Mouse (Mus musculus) midbrain, embryonic 13.5 days (tissue): ENCODE measurements at regions not wholly inside any gene's neighbourhood (a gene's known extent, or its start where the extent isn't known, plus 50 kb on each side); places are given as distances from the start of the nearest gene placed in this dataset.

ENCODE experiments used
- ATAC-seq: fragments of 200-750 bp; cut with Nextera tagmentation; 2 replicates; pipeline ENCODE4 v1.8.0; 2017; ENCODE audit warnings: mild to moderate bottlenecking, moderate TSS enrichment, moderate library complexity
- H3K27ac ChIP-seq: fragments of 300-500 bp; sonication (generic); 2 replicates; pipeline ENCODE4 v1.5.1; 2015; ENCODE audit warnings: inconsistent platforms, mild to moderate bottlenecking, moderate library complexity
- H3K27me3 ChIP-seq: fragments of 300-500 bp; sonication (generic); 2 replicates; pipeline ENCODE4 v1.6.1; 2015; ENCODE audit warnings: mild to moderate bottlenecking, inconsistent platforms
- H3K36me3 ChIP-seq: fragments of 300-500 bp; sonication (generic); 2 replicates; pipeline ENCODE4 v1.6.1; 2015; ENCODE audit warnings: mild to moderate bottlenecking, inconsistent platforms
- H3K4me1 ChIP-seq: fragments of 300-500 bp; sonication (generic); replicated peaks from 2 replicates; pipeline ENCODE4 v1.6.1; 2015; ENCODE audit warnings: inconsistent platforms
- H3K4me2 ChIP-seq: fragments of 300-500 bp; sonication (generic); replicated peaks from 2 replicates; pipeline ENCODE4 v1.6.1; 2015; ENCODE audit warnings: moderate library complexity, mild to moderate bottlenecking, inconsistent platforms
- H3K4me3 ChIP-seq: fragments of 300-500 bp; sonication (generic); replicated peaks from 2 replicates; pipeline ENCODE4 v1.5.1; 2015; ENCODE audit warnings: mild to moderate bottlenecking, inconsistent platforms
- H3K9ac ChIP-seq: fragments of 300-500 bp; sonication (generic); replicated peaks from 2 replicates; pipeline ENCODE4 v1.6.1; 2015; ENCODE audit warnings: mild to moderate bottlenecking, inconsistent platforms
- H3K9me3 ChIP-seq: fragments of 300-500 bp; sonication (generic); 2 replicates; pipeline ENCODE4 v1.6.1; 2016; ENCODE audit warnings: mild to moderate bottlenecking, inconsistent platforms
- WGBS: fragments of 180-500 bp; shearing (Covaris S2); methylation state at CpG from one replicate; pipeline ENCODE4 v1.1.7; 2015; 5-methylcytosine and 5-hydroxymethylcytosine counted together

DNA sequence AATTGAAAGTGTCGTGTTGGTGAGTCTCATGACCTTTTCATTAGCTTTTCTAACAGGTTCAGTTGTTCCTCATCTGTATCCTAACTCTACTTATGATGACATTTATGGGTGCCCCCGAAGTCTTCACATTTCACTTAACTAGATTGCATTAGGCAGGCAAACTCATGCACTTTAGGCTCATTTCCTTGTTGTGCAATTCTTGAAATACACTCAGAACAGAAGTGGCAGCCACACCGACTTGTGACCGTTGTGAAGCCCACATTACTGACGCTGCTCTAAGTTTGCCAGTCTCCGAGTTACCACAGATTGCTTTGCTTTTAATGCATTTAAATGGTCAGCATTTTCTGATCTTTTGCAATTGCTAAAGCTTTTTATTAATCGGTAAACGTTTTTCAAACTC is 414.8 kb downstream of the Trim52 start:
- H3K27ac ChIP-seq: no peak overlapping the region
- H3K27me3 ChIP-seq: no peaks in the 10 kb centered on the region
- H3K4me2 ChIP-seq: no peak overlapping the region
- H3K4me3 ChIP-seq: no peak overlapping the region
- H3K4me1 ChIP-seq: no peaks in the 10 kb centered on the region
- H3K9ac ChIP-seq: no peak overlapping the region
- no peaks in the 10 kb centered on the region for H3K36me3 ChIP-seq
- no peaks in the 10 kb centered on the region for H3K9me3 ChIP-seq
- ATAC-seq: no peak
- WGBS: 89% methylated on average over 8 of the region's 8 CpGs

GRCm38 (mm10) chr14:106550150-106550549 is 444.2 kb downstream of the Trim52 start:
- no peak overlapping the region for H3K9ac ChIP-seq
- 7% methylated on average over 1 of the region's 1 CpGs for WGBS
- no peak for ATAC-seq

GRCm38 (mm10) chr14:106579281-106579680 is 473.3 kb downstream of the Trim52 start:
- Histone ChIP-seq H3K9me3 (no peaks in the 10 kb centered on the region), H3K4me1 (0 out of 2 replicates have a peak, but pooled peaks cover 4% of the 10 kb centered on the region), H3K4me2 (no peak overlapping the region), H3K9ac (no peak overlapping the region), H3K4me3 (no peak overlapping the region), H3K27ac (no peak overlapping the region), H3K36me3 (no peaks in the 10 kb centered on the region), H3K27me3 (no peaks in the 10 kb centered on the region)
- no peak for ATAC-seq
- WGBS: 75% methylated on average over 2 of the region's 2 CpGs

More at GRCm38 (mm10) chr14:106550150-106550549, 444.2 kb downstream of the Trim52 start:
- no peak overlapping the region for H3K4me2 ChIP-seq
- no peaks in the 10 kb centered on the region for H3K4me1 ChIP-seq
- no peak overlapping the region for H3K27ac ChIP-seq
- H3K27me3 ChIP-seq: no peaks in the 10 kb centered on the region
- H3K4me3 ChIP-seq: no peak overlapping the region
- H3K36me3 ChIP-seq: no peaks in the 10 kb centered on the region
- H3K9me3 ChIP-seq: no peaks in the 10 kb centered on the region

DNA sequence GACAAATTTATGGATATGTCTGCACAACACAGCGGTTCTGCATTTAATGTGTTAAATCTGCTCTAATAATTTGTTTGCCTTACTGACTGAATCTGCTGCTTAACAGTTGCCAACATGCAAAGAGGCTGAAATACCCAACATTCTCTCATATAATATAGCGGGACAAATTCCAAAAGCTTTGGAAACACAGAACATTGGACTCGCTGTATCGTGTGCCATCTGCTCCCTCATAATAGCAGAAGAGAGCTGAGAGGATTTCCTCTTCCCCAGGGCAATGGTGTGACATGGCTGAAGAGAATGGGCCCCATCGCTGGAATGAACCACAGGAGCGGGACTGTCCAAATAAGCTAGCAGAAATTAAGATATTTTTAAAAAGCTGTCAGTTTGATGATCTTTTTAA is 475.9 kb downstream of the Trim52 start:
- Histone ChIP-seq H3K4me2 (no peak overlapping the region), H3K4me3 (no peak overlapping the region), H3K27me3 (no peaks in the 10 kb centered on the region), H3K36me3 (no peaks in the 10 kb centered on the region), H3K4me1 (0 out of 2 replicates have a peak, but pooled peaks cover 4% of the 10 kb centered on the region), H3K9me3 (no peaks in the 10 kb centered on the region), H3K9ac (no peak overlapping the region), H3K27ac (no peak overlapping the region)
- 59% methylated on average over 6 of the region's 6 CpGs for WGBS
- ATAC-seq: 0 out of 2 replicates have a peak, but pooled peaks have one; percentile 63

DNA sequence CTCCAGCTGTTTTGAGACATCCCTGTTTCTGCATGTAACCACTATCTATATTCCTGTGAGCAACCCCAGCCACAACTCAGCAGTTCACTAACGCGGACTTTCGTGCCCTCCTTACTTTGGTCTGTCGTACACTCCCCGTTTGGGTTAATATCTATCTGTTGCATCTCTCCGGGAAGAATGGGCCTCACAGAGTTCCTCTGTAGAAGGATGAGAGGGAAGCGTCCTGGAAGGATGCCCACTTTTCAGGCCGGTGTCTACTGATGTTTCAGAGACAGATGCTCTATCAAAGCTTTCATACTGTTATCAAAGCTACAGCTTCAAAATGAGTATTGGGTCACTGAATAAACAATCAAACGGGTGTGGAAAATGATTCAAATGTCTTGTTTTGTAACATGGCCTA is 487.4 kb downstream of the Trim52 start:
- no peaks in the 10 kb centered on the region for H3K4me1 ChIP-seq
- no peak for ATAC-seq
- WGBS: 90% methylated on average over 9 of the region's 9 CpGs
- no peaks in the 10 kb centered on the region for H3K9me3 ChIP-seq
- H3K4me3 ChIP-seq: no peak overlapping the region
- H3K27me3 ChIP-seq: no peaks in the 10 kb centered on the region
- H3K4me2 ChIP-seq: no peak overlapping the region
- no peak overlapping the region for H3K9ac ChIP-seq
- H3K27ac ChIP-seq: no peak overlapping the region
- no peaks in the 10 kb centered on the region for H3K36me3 ChIP-seq

DNA sequence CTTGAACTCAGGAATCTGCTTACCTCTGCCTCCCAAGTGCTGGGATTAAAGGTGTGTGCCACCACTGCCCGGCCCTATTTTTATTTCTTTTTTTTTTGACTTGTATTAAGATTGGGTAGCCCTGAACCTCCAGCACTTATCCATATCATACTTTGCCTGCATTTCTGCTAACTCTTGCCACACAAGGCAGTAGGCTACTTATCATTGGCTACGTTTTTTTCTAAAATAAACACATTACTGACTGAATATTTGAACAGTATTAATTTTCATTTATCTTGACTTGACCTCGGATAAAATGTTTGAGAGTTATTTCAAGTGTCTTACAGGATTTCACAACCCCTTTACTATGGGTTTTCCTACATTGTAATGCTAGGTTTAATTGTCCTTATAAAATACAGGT is 488.0 kb downstream of the Trim52 start:
- H3K27ac ChIP-seq: no peak overlapping the region
- H3K9ac ChIP-seq: no peak overlapping the region
- no peaks in the 10 kb centered on the region for H3K9me3 ChIP-seq
- H3K27me3 ChIP-seq: no peaks in the 10 kb centered on the region
- no peak overlapping the region for H3K4me3 ChIP-seq
- no peaks in the 10 kb centered on the region for H3K36me3 ChIP-seq
- no peak overlapping the region for H3K4me2 ChIP-seq
- WGBS: 90% methylated on average over 3 of the region's 3 CpGs
- H3K4me1 ChIP-seq: no peaks in the 10 kb centered on the region
- no peak for ATAC-seq

GRCm38 (mm10) chr14:106607041-106607440 is 501.0 kb downstream of the Trim52 start:
- Histone ChIP-seq H3K27ac (no peak overlapping the region), H3K4me3 (no peak overlapping the region), H3K27me3 (no peaks in the 10 kb centered on the region), H3K9me3 (no peaks in the 10 kb centered on the region), H3K36me3 (no peaks in the 10 kb centered on the region), H3K9ac (no peak overlapping the region), H3K4me1 (peaks cover 13% of the 10 kb centered on the region), H3K4me2 (no peak overlapping the region)
- ATAC-seq: peak; percentile 62; the same call in 1 of the 2 replicates
- WGBS: 13% methylated on average over 3 of the region's 3 CpGs

GRCm38 (mm10) chr14:106608341-106608927 is 502.4 kb downstream of the Trim52 start:
- H3K27ac ChIP-seq: 0 out of 2 replicates have a peak overlapping the region, but pooled peaks have one; percentile 9

More at GRCm38 (mm10) chr14:106608341-106608927, 502.4 kb downstream of the Trim52 start:
- Histone ChIP-seq H3K4me3 (no peak overlapping the region), H3K9ac (no peak overlapping the region; the same call in 1 of the 2 replicates), H3K27me3 (no peaks in the 10 kb centered on the region), H3K4me2 (peak overlapping the region; percentile 34), H3K9me3 (no peaks in the 10 kb centered on the region), H3K4me1 (peaks cover 13% of the 10 kb centered on the region), H3K36me3 (no peaks in the 10 kb centered on the region)
- ATAC-seq: peak; percentile 28; the same call in 1 of the 2 replicates
- WGBS: 4% methylated on average over 7 of the region's 7 CpGs
